Mouse (Mus musculus): ENCODE results near the gene Trp53rka. TPM values are rescaled to one million over a fixed set of nuclear protein-coding genes. Genes with fewer than 3 reads are reported as not detected.

Gene Trp53rka
- polyA plus RNA-seq, 1 experiment from 2014 or later: 52.3 TPM

DNA sequence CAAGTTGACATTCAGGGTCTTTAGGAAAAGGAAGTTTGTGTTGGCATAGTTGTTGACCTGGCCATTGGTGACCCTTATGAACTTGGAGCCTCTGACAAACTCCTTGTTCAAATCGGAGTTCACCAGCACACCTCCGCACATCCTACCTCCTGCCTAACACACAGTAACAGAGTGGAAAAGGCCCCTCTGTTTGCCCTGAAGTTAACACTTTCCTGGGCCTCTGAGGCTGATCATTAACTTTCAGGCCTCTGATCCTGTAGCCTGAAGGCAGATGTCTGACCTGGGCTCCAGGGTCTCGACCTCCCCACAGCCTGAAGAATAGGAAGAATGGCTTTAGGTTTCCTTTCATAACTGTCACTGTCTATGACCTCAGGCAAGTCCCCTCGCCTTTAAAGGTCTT, 51.5 kb downstream of the Trp53rka start:
- H3K27ac ChIP-seq: no peak overlapping the region
- H3K36me3 ChIP-seq: no peaks in the 10 kb centered on the region
- no peaks in the 10 kb centered on the region for H3K4me1 ChIP-seq
- no peak overlapping the region for H3K4me3 ChIP-seq
- ATAC-seq (ENCODE audit: low FRiP score): no peak
- no peak overlapping the region for H3K4me2 ChIP-seq (replicated peaks)
- no peaks in the 10 kb centered on the region for H3K9me3 ChIP-seq (replicated peaks)
- no peak overlapping the region for H3K9ac ChIP-seq
- WGBS: 42% methylated on average over 4 of the region's 4 CpGs
- H3K27me3 ChIP-seq: no peaks in the 10 kb centered on the region

Other genes starting within 250 kb of the Trp53rka start
- 57.1 and 57.9 TPM in 2 replicates for gene Slc35c2, start 205.5 kb downstream of the Trp53rka start, polyA plus RNA-seq (2016; fragmentation: Nextera tagmentation; extraction: Ambion mirVana)
- gene Elmo2, start 166.8 kb downstream of the Trp53rka start, polyA plus RNA-seq (2016; fragmentation: Nextera tagmentation; extraction: Ambion mirVana): 88.8 TPM in 2 replicates
- gene Zfp663, start 124.6 kb downstream of the Trp53rka start, polyA plus RNA-seq (2016; fragmentation: Nextera tagmentation; extraction: Ambion mirVana): 5.5 and 6.6 TPM in 2 replicates
- 20.0 and 21.1 TPM in 2 replicates for gene Zfp334, start 105.1 kb downstream of the Trp53rka start, polyA plus RNA-seq (2016; fragmentation: Nextera tagmentation; extraction: Ambion mirVana)
- gene Ocstamp, start 92.9 kb downstream of the Trp53rka start, polyA plus RNA-seq (2016; fragmentation: Nextera tagmentation; extraction: Ambion mirVana): 0.05 TPM in 1 of 2 replicates, not detected in the other
- 0.55 and 1.2 TPM in 2 replicates for gene Slc13a3, start 20.1 kb downstream of the Trp53rka start, polyA plus RNA-seq (2016; fragmentation: Nextera tagmentation; extraction: Ambion mirVana)
- gene Slc2a10, start 10.5 kb upstream of the Trp53rka start, polyA plus RNA-seq (2016; fragmentation: Nextera tagmentation; extraction: Ambion mirVana): 6.9 and 7.1 TPM in 2 replicates
- gene Eya2, start 101.7 kb upstream of the Trp53rka start, polyA plus RNA-seq (2016; fragmentation: Nextera tagmentation; extraction: Ambion mirVana): 15.2 and 20.2 TPM in 2 replicates

All from hindbrain, embryonic 12.5 days (tissue).